Mouse (Mus musculus): ENCODE measurements around the gene Brd3. TPM values are rescaled to one million over a fixed set of nuclear protein-coding genes. Genes with fewer than 3 reads are reported as not detected.
A peak's percentile ranks its signal among the peaks of the same experiment; 100 is the strongest.

Brd3 gene
- total RNA-seq, 2 experiments from 2014 or later: 52.3 to 53.6 TPM

DNA sequence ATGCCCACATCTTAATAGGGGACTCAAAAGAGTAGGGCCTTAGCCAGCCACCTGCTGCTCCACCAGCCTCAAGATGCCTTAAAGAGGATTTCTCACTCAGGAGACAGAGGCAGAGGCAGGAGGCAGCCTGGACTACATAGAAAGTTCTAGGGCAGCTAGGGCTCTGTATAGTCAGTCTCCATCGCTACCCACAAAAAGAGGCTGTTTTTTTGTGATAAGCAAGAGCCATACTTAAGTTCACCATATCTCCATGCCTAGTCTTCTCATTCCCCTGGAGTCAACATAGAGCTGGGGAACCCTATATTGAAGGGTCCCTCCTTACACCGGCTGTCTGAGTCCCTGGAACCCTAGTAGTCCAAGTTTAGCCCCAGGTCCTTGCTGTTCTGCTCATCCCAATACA lies 36.9 kb downstream of the Brd3 start:
- DNase-seq: no peak

- DNase-seq: no peak
Observed at GRCm38 (mm10) chr2:27469991-27470355, 37.5 kb downstream of the Brd3 start.

DNA sequence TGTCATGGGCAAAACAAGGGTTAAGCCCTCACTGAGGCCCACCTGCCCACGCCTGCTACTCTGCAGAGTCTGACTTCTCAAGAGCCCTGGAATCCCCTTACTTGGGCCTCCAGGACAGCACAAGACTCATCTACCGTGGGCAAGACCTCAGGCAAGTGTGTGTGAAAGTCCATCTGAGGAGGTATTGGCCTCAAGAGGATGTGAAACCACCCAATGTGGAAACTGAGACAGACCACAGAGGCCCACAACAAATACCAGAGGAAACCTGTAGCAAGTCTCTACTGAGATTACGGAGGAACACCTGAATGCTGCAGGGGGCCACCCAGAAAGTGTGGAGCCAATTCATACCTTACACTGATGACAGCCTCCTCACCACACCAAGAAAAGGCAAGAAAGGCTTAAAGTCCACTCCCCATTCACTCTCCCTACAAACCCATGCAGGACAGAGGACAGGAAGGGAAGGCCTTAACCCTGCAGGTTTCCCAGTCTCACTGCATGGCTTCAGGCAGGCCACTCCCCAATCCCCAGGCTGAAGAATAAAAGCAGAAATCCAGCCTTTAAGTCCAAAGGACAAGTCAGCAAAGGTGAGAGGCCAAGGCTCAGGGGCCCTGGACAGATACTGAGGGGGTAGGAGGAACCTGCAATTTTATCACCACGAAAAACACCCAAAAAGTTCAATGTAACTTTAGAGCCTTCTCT lies 38.0 kb downstream of the Brd3 start:
- no peak for DNase-seq

DNA sequence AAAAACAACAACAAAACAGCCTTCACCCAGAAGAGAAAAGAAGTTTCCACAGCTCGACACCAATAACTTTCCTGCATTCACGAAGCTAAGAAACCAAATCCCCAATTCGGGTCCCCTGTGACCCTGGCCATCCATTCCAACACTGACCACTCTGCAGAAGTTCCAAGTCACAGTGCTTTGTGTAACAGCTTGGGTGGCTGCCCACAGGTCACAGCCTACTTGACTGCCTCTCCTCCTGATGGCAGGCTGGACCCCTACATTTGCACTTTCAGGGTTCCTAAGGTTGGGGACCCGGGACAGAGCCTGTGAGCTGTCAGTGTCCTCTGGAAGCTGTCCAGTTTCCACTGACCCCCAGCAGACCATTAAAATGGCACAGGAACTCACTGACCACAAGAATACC lies 44.6 kb downstream of the Brd3 start:
- DNase-seq: no peak

DNA sequence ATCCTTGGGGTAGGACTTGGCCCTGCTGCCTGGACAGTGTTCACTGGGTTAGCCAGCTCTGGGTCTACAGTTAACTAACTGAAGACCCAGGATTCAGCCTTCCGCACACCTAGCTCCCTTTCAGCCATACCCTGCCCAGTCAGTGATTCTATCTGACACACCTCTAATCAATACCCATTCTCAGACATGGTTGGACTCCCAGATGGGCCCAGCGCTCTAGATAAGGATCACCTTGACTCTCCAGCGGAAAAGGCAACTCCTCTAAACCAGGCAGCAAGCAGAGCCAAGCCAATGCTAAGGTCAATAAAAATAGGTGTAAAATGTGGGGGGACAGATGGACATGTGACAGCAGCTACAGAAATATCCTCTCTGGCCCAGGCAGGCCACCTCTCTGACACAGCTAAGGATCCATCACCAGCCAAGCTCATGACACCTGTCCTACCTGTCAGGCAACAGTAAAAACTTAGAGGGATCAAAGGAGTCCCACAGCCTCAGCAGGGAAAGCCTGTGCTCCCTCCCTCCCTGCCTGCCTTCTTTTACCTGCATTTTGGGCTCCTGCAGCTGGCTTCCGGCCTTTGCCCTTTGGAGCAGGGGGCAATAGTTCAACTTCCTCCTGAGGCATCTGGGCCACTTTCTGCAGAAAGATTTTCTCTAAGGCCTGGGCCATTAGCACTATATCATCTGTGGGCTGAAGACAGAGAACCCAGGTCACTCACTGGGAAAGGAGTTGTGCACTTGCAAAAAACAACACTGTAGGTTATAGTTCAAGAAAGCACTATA lies 45.4 kb downstream of the Brd3 start:
- no peak for DNase-seq

GRCm38 (mm10) chr2:27460651-27461050 lies 46.8 kb downstream of the Brd3 start:
- no peak for DNase-seq

DNA sequence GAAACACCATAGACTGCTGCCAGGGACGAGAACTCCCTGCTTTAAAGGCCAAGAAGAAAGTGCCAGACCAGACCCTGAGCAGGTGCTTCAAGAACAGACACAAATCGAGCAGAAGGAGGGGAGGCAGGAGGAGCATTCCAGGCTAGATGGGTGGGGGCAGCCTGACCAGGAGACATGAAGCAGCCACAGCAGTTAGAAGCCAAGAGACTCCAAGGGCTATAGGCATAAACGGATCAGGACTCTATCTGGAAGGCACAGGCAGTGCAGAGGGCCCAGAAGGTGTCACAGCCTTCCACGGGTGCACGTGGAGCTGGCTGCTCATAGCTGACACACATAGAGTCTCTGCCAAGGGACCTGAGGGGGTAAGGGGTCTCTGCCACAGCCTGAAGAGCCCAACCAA lies 47.3 kb downstream of the Brd3 start:
- no peak for DNase-seq

DNA sequence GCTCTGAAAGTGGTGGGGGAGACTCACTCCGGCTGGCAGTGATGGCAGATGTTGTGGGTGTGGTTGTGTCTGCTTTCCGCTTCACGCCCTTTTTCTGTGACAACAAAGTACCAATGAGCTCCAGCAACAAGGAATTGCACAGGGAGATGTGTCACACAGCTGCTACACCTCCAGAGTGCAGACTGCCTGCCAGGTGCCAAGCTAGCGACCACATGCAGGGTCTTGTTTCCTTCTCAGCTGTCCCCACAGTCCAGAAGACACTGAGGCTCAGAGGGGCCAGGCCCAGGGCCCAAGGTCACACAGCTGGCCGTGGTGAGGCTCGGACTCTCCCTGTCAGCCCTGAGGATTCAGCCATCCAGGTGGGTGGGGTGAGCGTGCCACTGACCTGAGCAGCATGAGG lies 47.7 kb downstream of the Brd3 start:
- no peak for DNase-seq

DNA sequence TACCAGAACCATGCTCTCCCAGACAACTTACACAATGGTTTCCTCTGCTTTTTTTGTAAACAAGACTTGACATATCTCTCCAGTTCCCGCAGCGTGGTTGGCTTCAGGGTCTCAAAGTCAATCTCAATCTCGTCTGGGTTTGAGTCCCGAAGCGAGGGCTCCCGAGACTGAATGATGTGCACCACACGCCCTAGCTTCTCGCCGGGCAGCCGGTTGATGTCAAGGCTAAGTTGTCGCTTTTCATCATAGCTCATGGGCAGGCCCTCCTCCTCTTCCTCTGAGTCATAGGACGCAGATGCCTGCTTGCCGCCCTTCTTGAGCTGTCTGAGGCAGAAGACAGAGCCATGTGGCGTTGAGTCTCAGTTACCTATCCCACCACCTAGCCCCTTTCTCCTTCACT lies 57.2 kb downstream of the Brd3 start:
- DNase-seq: no peak

DNA sequence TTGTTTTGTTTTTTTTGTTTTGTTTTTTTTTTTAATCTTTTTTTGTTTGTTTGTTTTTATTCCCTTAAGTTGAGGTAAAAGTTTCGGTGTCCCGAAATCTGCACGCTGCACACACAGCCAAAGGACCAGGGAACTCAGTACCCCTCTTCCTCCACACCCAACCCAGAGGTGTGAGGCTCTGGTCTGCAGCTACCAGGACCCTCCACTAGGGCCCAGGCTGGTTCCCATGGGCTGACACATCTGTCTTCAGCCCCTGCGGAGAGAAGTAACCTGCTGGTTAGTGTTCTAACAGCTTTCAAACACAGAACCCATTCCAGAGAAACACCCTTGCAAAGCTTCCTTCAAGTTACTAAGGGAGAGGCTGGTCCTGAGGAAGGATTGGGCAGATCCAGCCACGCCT lies 59.7 kb downstream of the Brd3 start:
- no peak for DNase-seq

DNA sequence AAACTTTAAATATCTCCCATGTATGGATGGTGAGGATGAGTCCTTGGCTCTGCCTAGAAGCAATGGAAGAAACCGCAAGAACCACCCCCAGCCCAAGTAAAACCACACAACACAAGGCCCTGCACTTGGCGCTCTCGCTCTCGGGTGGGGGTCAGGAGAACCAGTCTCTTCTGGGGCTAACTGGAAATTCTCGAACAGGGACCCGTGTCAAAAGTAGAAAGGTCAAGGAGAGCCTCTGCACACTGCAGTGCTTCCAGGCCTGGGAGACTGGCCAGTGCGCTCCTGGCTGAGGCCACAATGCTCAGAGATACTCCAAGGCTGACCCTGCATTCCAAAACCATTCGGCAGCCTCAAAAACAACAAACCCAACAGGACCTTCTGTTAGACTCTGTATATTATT lies 60.6 kb downstream of the Brd3 start:
- DNase-seq: no peak

DNA sequence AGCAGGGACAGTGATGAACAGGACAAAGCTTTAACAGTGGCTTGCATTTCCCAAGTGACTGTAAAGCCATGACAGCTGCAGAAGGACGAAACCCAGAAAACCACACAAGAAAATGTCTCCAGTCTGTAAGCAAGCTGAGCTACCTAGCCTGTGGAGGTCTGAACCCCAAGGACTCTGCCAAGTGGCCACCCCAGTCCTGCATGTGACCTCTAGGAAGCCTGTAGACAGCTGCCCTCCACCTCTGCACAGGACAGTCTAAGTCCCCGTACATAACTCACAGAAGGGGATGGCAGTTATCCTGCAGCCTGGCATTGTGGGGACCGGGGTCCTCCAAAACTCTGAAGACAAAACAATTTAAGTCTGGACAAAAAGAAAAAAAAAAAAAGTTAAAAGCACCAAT lies 61.6 kb downstream of the Brd3 start:
- DNase-seq: no peak

- no peak for DNase-seq
Observed at GRCm38 (mm10) chr2:27443450-27443708, 64.1 kb downstream of the Brd3 start.

- DNase-seq: no peak
Observed at GRCm38 (mm10) chr2:27442708-27443449, 64.6 kb downstream of the Brd3 start.

- peak; percentile 91 for DNase-seq
Observed at GRCm38 (mm10) chr2:27441767-27442707, 65.4 kb downstream of the Brd3 start, which contains the start of gene Brd3os. TSS of gene Brd3os (plus strand) at chr2:27442324.

GRCm38 (mm10) chr2:27438281-27438680 lies 69.2 kb downstream of the Brd3 start:
- no peak for DNase-seq

GRCm38 (mm10) chr2:27437876-27438275 lies 69.6 kb downstream of the Brd3 start:
- DNase-seq: no peak

DNA sequence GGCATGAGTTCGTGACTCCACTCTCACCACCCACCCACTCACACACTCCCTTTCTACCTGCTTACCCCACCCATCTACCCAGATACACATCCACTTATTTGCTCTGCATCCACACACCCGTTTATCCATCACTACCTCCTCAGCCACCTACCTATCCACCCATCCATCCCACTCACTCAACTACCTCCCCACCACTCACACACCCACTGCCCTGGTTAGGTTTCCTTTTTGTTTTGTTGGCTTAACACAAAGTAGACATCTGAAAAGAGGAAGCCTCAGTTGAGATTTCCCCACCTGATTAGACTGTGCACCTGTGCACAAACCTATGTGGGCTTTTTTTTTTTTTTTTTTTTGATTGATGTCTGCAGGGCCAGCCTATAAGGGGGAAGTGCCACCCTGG lies 74.9 kb downstream of the Brd3 start:
- no peak for DNase-seq

DNA sequence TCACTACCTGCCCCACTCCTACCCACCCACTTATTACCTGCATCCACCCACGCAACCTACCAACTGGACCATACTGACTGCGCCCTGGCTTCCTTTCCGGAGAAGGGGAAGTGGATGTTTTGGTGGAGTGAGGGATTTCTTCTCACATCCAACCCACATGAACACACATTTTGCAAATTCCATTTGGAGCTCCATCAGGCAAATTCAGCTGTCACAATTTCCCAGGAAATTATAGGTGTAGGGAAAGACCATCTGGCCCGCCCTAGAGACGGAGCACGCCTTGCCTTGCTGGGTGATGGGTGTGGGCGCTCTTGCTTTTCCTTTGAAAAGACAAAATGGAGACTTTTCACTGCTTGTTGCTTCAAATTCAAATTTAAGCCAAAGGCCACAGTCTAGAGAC lies 76.8 kb downstream of the Brd3 start:
- no peak for DNase-seq

DNA sequence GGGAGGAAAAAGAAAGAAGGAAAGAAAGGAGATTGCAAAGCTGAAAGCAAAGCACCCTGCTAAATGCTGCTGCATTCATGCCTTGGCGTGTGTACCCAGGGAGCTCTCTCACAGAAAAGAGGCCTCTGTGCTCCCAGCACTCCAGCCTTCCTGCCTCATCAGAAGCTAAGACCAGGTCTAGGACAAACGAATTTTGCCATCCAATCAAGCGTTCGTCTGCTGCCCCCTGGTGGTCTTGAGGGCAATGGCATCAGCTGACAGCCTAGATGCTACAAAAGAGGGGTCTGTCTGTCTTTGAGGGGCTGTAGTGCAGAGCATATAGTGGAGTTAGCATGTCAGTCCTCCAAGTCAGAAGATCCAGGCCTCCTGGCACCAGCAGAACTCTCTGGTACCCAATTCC lies 79.4 kb downstream of the Brd3 start:
- DNase-seq: peak; percentile 88

GRCm38 (mm10) chr2:27426855-27427457 lies 80.5 kb downstream of the Brd3 start, which contains the start of gene Vav2:
TSS of gene Vav2 (minus strand) at chr2:27427033.
- peak; percentile 90 for DNase-seq

- DNase-seq: peak; percentile 53
Observed at GRCm38 (mm10) chr2:27426406-27426854, 81.0 kb downstream of the Brd3 start.

All from gastrocnemius, postnatal 10 days (tissue).